ENCODE assay signal across 15 mouse cellular contexts in the genomic region with DNA sequence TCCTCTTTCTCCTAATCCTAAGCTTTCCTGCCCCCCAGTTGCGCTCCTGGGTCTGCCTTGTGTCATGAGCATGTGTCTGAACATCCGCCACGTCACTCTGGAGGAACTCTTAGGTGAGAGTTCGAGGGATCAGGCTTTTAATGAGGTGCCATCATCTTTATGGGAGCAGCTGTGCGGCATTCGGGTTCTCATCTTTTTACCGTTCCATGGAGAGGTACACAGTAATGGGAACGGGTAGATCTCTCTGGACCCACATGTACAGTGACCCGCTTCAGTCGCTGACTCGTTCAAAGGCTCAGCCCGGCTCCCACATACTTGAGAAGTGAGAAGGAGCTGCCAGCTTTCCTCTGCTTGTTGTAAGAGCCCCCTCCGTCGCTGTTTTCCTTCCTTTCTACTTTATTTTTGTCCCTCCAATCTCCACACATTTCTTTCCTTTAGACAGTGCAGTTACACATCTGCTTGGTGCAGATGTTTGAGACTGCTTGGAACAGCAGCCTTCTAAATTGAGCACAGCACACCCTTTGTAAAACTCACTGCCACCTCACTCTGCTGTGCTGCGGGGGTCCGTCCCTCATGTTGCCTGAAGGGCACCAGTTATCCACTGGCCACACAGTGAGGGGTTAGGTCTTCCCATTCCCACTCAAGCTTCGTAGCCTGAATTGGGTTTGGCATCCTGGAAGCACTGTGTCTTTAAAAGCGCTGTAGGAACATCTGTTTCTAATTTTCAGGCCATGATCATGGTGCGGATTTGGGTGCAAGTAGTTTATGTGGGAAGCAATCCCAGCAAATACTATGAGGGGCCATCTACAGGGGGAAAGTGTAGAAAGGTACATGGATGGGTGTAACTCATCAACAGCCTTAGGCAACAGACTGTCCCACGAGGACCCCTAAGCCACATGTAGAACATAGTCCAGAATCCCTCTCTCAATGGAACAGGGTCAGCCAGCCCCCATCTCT.
DNase-seq lines count a peak whose midpoint lies in the region; ATAC-seq and TF ChIP-seq lines count a peak whose summit lies in the region.
"Had no signal": no experiment of that assay in that cellular context is flagged by ENCODE, and none has a peak within 500 bp of the region (broad histone marks: within the 10 kb centered on the region; RNA-seq: fewer than 3 reads in every experiment).

No protein-coding gene starts in this region.

- no peak for TF ChIP-seq EP300 in lung, postnatal 0 days (IDR thresholded peaks at IDR 0.05)

- no peak overlapping the region for H3K9ac ChIP-seq in lung, postnatal 0 days (replicated peaks; ENCODE audit: low read depth)
- H3K9ac ChIP-seq in limb, embryonic 14.5 days (ENCODE audit: low read depth, low read length, severe bottlenecking) = no peak overlapping the region
- H3K9ac ChIP-seq: liver, embryonic 14.5 days; midbrain, embryonic 15.5 days had no signal

- intact Hi-C loops in gastrocnemius, adult 2 months (cut with DNase I) = no loop called here

- ATAC-seq in lung, postnatal 0 days = peak; percentile 46
- peak; percentile 77 for ATAC-seq in limb, embryonic 14.5 days (ENCODE audit: low FRiP score, low read depth)
- ATAC-seq in erythroid progenitor cell, adult 5-6 weeks (replicated peaks; ENCODE audit: low FRiP score, poor library complexity, severe bottlenecking) = no peak
- ATAC-seq: midbrain, embryonic 15.5 days had no signal

- no peak overlapping the region for H3K4me2 ChIP-seq in lung, postnatal 0 days (replicated peaks; ENCODE audit: low read depth, low read length)
- peak overlapping the region; percentile 33 for H3K4me2 ChIP-seq in limb, embryonic 14.5 days (replicated peaks; ENCODE audit: low read depth, low read length, severe bottlenecking)
- H3K4me2 ChIP-seq: midbrain, embryonic 15.5 days had no signal

- no peaks in the 10 kb centered on the region for H3K36me3 ChIP-seq in lung, postnatal 0 days (ENCODE audit: insufficient read depth, low read length)
- H3K36me3 ChIP-seq in limb, embryonic 14.5 days (ENCODE audit: control insufficient read depth, insufficient read depth, low read length) = peaks cover 3% of the 10 kb centered on the region; the same call in 1 of the 2 replicates
- H3K36me3 ChIP-seq: midbrain, embryonic 15.5 days had no signal

- H3K4me3 ChIP-seq in gastrocnemius, adult 2 months = no peak overlapping the region
- H3K4me3 ChIP-seq in lung, postnatal 0 days (ENCODE audit: low read depth, low read length) = no peak overlapping the region
- no peak overlapping the region for H3K4me3 ChIP-seq in embryonic fibroblast, embryonic 13.5 days (ENCODE audit: insufficient read depth, low read length)
- no peak overlapping the region for H3K4me3 ChIP-seq in limb, embryonic 14.5 days (replicated peaks; ENCODE audit: low read length)
- H3K4me3 ChIP-seq: midbrain, embryonic 15.5 days had no signal

- 58% methylated on average over 20 of the region's 20 CpGs for WGBS in lung, postnatal 0 days
- 17% methylated on average over 20 of the region's 20 CpGs for WGBS in limb, embryonic 14.5 days

- H3K27ac ChIP-seq in gastrocnemius, adult 2 months = 0 out of 2 replicates have a peak overlapping the region, but pooled peaks have one; percentile 4
- no peak overlapping the region for H3K27ac ChIP-seq in lung, postnatal 0 days (ENCODE audit: low read length)
- peak overlapping the region; percentile 62 for H3K27ac ChIP-seq in embryonic fibroblast, embryonic 13.5 days (ENCODE audit: insufficient read depth, low read length)
- peak overlapping the region; percentile 77 for H3K27ac ChIP-seq in limb, embryonic 14.5 days (replicated peaks; ENCODE audit: low read depth, low read length)
- H3K27ac ChIP-seq: liver, embryonic 14.5 days; midbrain, embryonic 15.5 days had no signal

- no peaks in the 10 kb centered on the region; the same call in 1 of the 2 replicates for H3K4me1 ChIP-seq in lung, postnatal 0 days (ENCODE audit: insufficient read depth, low read depth, low read length)
- peaks cover 20% of the 10 kb centered on the region for H3K4me1 ChIP-seq in embryonic fibroblast, embryonic 13.5 days (ENCODE audit: control insufficient read depth, insufficient read depth, low read length)
- peaks cover 12% of the 10 kb centered on the region for H3K4me1 ChIP-seq in limb, embryonic 14.5 days (ENCODE audit: control insufficient read depth, insufficient read depth, low read length)
- H3K4me1 ChIP-seq: midbrain, embryonic 15.5 days had no signal

- DNase-seq in gastrocnemius, adult 2 months = no peak
- DNase-seq in gastrocnemius, postnatal 4 days (ENCODE audit: low spot score in 2 of 2) = no peak
- peak; percentile 36 for DNase-seq in lung, postnatal 0 days (ENCODE audit: low spot score)
- DNase-seq in lung, postnatal 36 days = no peak
- DNase-seq in limb, embryonic 14.5 days (ENCODE audit: low spot score) = peak; percentile 78
- no peak for DNase-seq in thymus, postnatal 0 days (ENCODE audit: low spot score)
- DNase-seq: adrenal gland, adult 8-10 months; gastrocnemius, postnatal 14 days; kidney, adult 11 months; spleen, adult 18-20 months; thymus, postnatal 4 days had no signal

- no peak for TF ChIP-seq POLR2A in embryonic fibroblast, embryonic 13.5 days (IDR thresholded peaks at IDR 0.05; ENCODE audit: low read depth, low read length)
- TF ChIP-seq POLR2A in limb, embryonic 14.5 days (IDR thresholded peaks at IDR 0.05; ENCODE audit: borderline replicate concordance, extremely low read depth, insufficient read depth, insufficient read length) = no peak

- TF ChIP-seq CTCF in gastrocnemius, adult 2 months (IDR thresholded peaks at IDR 0.05) = no peak
- TF ChIP-seq CTCF in lung, postnatal 0 days (IDR thresholded peaks at IDR 0.05) = no peak
- TF ChIP-seq CTCF in embryonic fibroblast, embryonic 13.5 days (IDR thresholded peaks at IDR 0.05; ENCODE audit: borderline replicate concordance, insufficient read depth, low read length) = no peak

- H3K9me3 ChIP-seq in lung, postnatal 0 days (ENCODE audit: low read length) = no peaks in the 10 kb centered on the region
- H3K9me3 ChIP-seq in limb, embryonic 14.5 days (ENCODE audit: control insufficient read depth, low read length) = no peaks in the 10 kb centered on the region
- H3K9me3 ChIP-seq: midbrain, embryonic 15.5 days had no signal

- no peaks in the 10 kb centered on the region for H3K27me3 ChIP-seq in lung, postnatal 0 days (replicated peaks; ENCODE audit: insufficient read depth, low read length)
- no peaks in the 10 kb centered on the region for H3K27me3 ChIP-seq in limb, embryonic 14.5 days (ENCODE audit: control insufficient read depth, insufficient read depth, low read length)
- H3K27me3 ChIP-seq: midbrain, embryonic 15.5 days had no signal

Comparison
In these comparisons a context has a peak if more than half of its experiments do, and no peak if none do; other contexts are left out.
1. DNase-seq: peak in lung, postnatal 0 days (single experiment) and limb, embryonic 14.5 days (single experiment); none in gastrocnemius, adult 2 months (single experiment), gastrocnemius, postnatal 4 days (0 of 2), lung, postnatal 36 days (single experiment) and thymus, postnatal 0 days (single experiment).